Mouse (Mus musculus) G1E (cell line): ENCODE data around the gene Rnf2.
A peak's percentile ranks its signal among the peaks of the same experiment; 100 is the strongest.

Experiments used
- CTCF ChIP-seq: IDR thresholded peaks from 2 replicates; pipeline ENCODE4 v1.5.1; 2012; ENCODE audit warnings: low read depth, low read length, inconsistent platforms, mixed read lengths
- GATA1 ChIP-seq: IDR thresholded peaks from 2 replicates; pipeline ENCODE4 v1.6.1; 2012; ENCODE audit warnings: borderline replicate concordance, low read length, inconsistent platforms, mixed read lengths
- GATA2 ChIP-seq: IDR thresholded peaks from 2 replicates; pipeline ENCODE4 v1.6.1; 2012; ENCODE audit warnings: low read depth, low read length, inconsistent platforms, borderline replicate concordance
- POLR2AphosphoS5 ChIP-seq: IDR thresholded peaks from 2 replicates; pipeline ENCODE4 v1.6.1; 2012; ENCODE audit warnings: low read depth, low read length, inconsistent platforms; ENCODE audit not compliant: insufficient replicate concordance
- TAL1 ChIP-seq: conservative IDR thresholded peaks from 2 replicates; pipeline ENCODE4 v1.6.1; 2012; ENCODE audit warnings: low read depth, low read length, inconsistent platforms, mixed read lengths

DNA sequence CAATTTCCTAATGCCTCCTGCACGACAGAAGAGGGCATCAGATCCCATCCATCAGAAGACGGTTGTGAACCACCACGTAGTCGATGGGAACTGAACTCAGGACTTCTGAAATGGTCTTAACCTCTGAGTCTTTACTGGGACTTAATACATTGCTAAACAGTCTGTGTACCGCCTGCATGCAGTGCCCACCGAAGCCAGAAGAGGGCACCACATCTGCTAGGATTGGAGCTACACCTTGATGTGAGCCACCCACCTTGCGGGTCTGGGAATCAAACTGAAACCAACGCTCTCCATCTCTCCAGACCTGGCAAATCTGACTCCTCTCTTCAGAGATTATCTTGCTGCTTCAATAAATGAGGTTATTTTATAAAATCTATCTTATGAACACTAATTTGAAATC, 3.7 kb downstream of the Rnf2 start:
- TF ChIP-seq TAL1 = no peak
- TF ChIP-seq CTCF = peak; percentile 74
- no peak for TF ChIP-seq GATA2
- TF ChIP-seq POLR2AphosphoS5 = no peak
- no peak for TF ChIP-seq GATA1
